Mouse (Mus musculus) neural tube, embryonic 13.5 days (tissue): ENCODE data around the gene Lsm6. TPM values are rescaled to one million over a fixed set of nuclear protein-coding genes. Genes with fewer than 3 reads are reported as not detected.

Experiments
- ATAC-seq: fragments of 200-750 bp; cut with Nextera tagmentation; 2 replicates; pipeline ENCODE4 v1.8.0; 2017; ENCODE audit warnings: low read depth, mild to moderate bottlenecking, moderate TSS enrichment, moderate library complexity
- H3K27ac ChIP-seq: fragments of 300-500 bp; sonication (generic); replicated peaks from 2 replicates; pipeline ENCODE4 v1.5.1; 2015; ENCODE audit warnings: moderate library complexity, mild to moderate bottlenecking, inconsistent platforms
- H3K27me3 ChIP-seq: fragments of 300-500 bp; sonication (generic); 2 replicates; pipeline ENCODE4 v1.6.1; 2015; ENCODE audit warnings: mild to moderate bottlenecking, inconsistent platforms
- H3K36me3 ChIP-seq: fragments of 300-500 bp; sonication (generic); 2 replicates; pipeline ENCODE4 v1.6.1; 2015; ENCODE audit warnings: mild to moderate bottlenecking, inconsistent platforms
- H3K4me1 ChIP-seq: fragments of 300-500 bp; sonication (generic); replicated peaks from 2 replicates; pipeline ENCODE4 v1.6.1; 2015; ENCODE audit warnings: inconsistent platforms
- H3K4me2 ChIP-seq: fragments of 300-500 bp; sonication (generic); 2 replicates; pipeline ENCODE4 v1.6.1; 2015; ENCODE audit warnings: inconsistent platforms, mild to moderate bottlenecking, moderate library complexity
- H3K4me3 ChIP-seq: fragments of 300-500 bp; sonication (generic); 2 replicates; pipeline ENCODE4 v1.5.1; 2015; ENCODE audit warnings: mild to moderate bottlenecking, inconsistent platforms
- H3K9ac ChIP-seq: fragments of 300-500 bp; sonication (generic); 2 replicates; pipeline ENCODE4 v1.6.1; 2015; ENCODE audit warnings: moderate library complexity, mild to moderate bottlenecking, inconsistent platforms
- H3K9me3 ChIP-seq: fragments of 300-500 bp; sonication (generic); 2 replicates; pipeline ENCODE4 v1.6.1; 2016; ENCODE audit warnings: inconsistent platforms
- WGBS: fragments of 180-500 bp; shearing (Covaris S2); methylation state at CpG from one replicate; pipeline ENCODE4 v1.1.7; 2015; 5-methylcytosine and 5-hydroxymethylcytosine counted together
- polyA plus RNA-seq: library from polyadenylated mRNA; unstranded; fragments of >200 nt; fragmentation: Nextera tagmentation; extraction: Ambion mirVana; gene quantifications from 2 replicates; pipeline ENCODE4 v1.2.1, GENCODE M21; 2015

Gene Lsm6
- polyA plus RNA-seq, 1 experiment from 2014 or later = 170 TPM

DNA sequence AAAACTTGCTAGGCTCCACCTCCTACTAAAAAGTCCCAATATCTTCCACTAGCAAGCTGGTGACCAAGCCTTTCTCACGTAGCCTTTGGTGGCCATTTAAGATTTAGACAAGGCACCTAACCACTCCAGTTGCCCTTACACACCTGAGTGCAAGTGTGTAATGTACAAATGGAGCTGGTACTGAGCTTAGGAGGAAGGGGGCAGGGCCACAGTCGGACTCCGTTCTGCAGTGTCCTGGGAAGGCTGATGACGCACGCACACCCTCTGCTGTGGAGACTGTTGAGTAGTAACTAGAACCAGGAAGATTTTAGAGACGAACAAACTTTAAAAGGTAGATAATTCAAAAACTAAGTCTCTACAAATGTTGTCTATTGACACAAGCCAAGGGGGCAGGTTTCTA, 19.7 kb downstream of the Lsm6 start:
- Histone ChIP-seq H3K27me3 (no peaks in the 10 kb centered on the region), H3K36me3 (peaks cover 43% of the 10 kb centered on the region), H3K4me2 (no peak overlapping the region), H3K4me1 (no peaks in the 10 kb centered on the region), H3K4me3 (no peak overlapping the region), H3K27ac (no peak overlapping the region), H3K9me3 (no peaks in the 10 kb centered on the region), H3K9ac (no peak overlapping the region)
- 96% methylated on average over 6 of the region's 6 CpGs for WGBS
- no peak for ATAC-seq

DNA sequence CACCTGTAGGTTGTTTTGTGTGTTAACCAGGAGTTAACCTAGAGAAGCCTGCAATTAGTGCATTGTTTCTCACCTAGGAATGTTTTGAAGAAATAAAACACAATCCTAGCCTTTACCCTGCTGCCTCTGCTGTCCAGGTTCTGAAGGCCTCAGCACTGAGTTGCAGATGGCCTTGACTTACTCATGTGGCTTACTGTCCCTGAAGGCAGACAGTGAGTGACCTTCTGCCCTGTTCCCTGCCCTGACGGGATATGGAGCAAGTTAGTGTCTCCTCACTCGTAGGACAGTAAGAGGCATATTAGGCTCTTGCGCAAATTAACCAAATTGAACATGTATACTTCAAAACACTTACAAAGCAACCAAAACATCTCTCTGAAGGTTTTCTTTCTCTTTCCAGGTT, 22.3 kb downstream of the Lsm6 start:
- 91% methylated on average over 3 of the region's 3 CpGs for WGBS
- ATAC-seq = no peak

GRCm38 (mm10) chr8:78797985-78798384, 23.0 kb downstream of the Lsm6 start:
- Histone ChIP-seq H3K27me3 (no peaks in the 10 kb centered on the region), H3K4me1 (no peaks in the 10 kb centered on the region), H3K27ac (no peak overlapping the region), H3K4me3 (no peak overlapping the region), H3K9me3 (peaks cover 5% of the 10 kb centered on the region; the same call in 1 of the 2 replicates), H3K36me3 (peaks cover 16% of the 10 kb centered on the region), H3K4me2 (no peak overlapping the region), H3K9ac (no peak overlapping the region)
- 85% methylated on average over 7 of the region's 7 CpGs for WGBS
- ATAC-seq = no peak

More for the DNA sequence above, 22.3 kb downstream of the Lsm6 start:
- Histone ChIP-seq H3K27ac (no peak overlapping the region), H3K9me3 (peaks cover 5% of the 10 kb centered on the region; the same call in 1 of the 2 replicates), H3K4me3 (no peak overlapping the region), H3K27me3 (no peaks in the 10 kb centered on the region), H3K4me2 (no peak overlapping the region), H3K4me1 (no peaks in the 10 kb centered on the region), H3K36me3 (peaks cover 23% of the 10 kb centered on the region), H3K9ac (no peak overlapping the region)

DNA sequence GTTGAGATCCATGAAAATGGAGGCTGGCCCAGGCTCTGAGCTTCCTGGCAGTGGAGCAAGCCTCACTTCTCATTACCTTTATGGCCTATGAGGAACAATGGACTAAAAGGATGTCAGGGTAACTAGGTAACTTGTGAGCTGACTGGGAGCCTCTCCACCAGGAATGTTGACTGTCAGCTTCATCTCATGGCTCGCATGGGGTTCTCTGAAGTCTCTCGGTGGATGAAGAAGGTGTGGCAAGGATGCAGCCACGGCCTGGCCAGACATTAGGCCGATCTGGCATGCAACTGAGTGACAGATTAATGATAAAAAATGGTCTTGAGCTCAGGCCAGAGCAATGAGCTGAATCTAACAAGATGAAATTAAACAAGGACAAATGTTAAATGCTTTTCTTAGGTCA, 27.7 kb downstream of the Lsm6 start:
- ATAC-seq = no peak
- Histone ChIP-seq H3K27ac (no peak overlapping the region), H3K36me3 (peaks cover 3% of the 10 kb centered on the region; the same call in 1 of the 2 replicates), H3K4me2 (no peak overlapping the region), H3K4me3 (no peak overlapping the region), H3K27me3 (no peaks in the 10 kb centered on the region), H3K4me1 (no peaks in the 10 kb centered on the region), H3K9me3 (peaks cover 5% of the 10 kb centered on the region; the same call in 1 of the 2 replicates), H3K9ac (no peak overlapping the region)
- 74% methylated on average over 4 of the region's 4 CpGs for WGBS

DNA sequence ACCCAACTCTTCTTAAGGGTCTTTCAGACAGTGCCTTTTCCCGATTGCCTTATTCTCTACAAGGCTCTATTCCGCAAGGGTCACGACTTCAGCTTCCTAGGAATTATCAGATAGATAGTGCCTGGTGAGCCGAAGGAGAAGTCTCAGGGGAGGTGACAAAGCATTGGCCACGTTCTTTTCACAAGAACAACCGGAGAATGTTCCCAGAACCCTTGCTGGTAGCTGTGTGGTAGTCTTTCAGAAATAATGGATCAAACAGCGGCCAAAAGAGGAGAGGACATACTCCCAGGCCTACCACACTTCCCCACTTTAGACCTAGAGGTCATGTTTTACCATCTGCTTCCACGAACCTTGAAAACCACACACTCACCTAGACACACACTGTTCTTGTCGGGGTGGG, 44.1 kb downstream of the Lsm6 start:
- no peak overlapping the region for H3K9ac ChIP-seq
- H3K27me3 ChIP-seq = no peaks in the 10 kb centered on the region
- no peak overlapping the region for H3K4me2 ChIP-seq
- H3K27ac ChIP-seq = no peak overlapping the region
- H3K36me3 ChIP-seq = no peaks in the 10 kb centered on the region
- WGBS = 91% methylated on average over 9 of the region's 9 CpGs
- no peak overlapping the region for H3K4me3 ChIP-seq
- no peak for ATAC-seq
- H3K4me1 ChIP-seq = no peaks in the 10 kb centered on the region
- H3K9me3 ChIP-seq = no peaks in the 10 kb centered on the region

DNA sequence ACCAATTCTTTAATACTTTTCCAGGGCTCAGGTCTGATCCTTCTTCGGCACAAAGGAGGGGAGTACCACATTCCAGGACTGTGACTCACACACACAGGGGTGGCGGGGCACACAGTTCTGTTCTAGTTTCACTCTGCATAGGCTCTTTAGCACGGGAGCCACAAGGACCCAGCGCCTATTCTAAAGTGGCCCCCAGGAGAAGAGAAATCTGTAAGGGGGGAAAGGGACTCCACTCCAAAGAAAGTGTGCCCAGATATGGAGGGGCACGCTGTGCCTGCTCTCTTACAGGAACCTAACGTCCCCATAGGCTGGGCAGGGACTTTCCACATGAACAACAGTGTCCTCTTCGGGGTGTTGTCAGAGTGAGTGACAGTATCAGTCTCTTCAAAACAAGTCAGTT, 49.7 kb downstream of the Lsm6 start:
- 81% methylated on average over 7 of the region's 7 CpGs for WGBS
- Histone ChIP-seq H3K4me1 (no peaks in the 10 kb centered on the region), H3K4me2 (no peak overlapping the region), H3K36me3 (no peaks in the 10 kb centered on the region), H3K9ac (no peak overlapping the region), H3K27ac (no peak overlapping the region), H3K4me3 (no peak overlapping the region), H3K27me3 (no peaks in the 10 kb centered on the region), H3K9me3 (no peaks in the 10 kb centered on the region)
- no peak for ATAC-seq

DNA sequence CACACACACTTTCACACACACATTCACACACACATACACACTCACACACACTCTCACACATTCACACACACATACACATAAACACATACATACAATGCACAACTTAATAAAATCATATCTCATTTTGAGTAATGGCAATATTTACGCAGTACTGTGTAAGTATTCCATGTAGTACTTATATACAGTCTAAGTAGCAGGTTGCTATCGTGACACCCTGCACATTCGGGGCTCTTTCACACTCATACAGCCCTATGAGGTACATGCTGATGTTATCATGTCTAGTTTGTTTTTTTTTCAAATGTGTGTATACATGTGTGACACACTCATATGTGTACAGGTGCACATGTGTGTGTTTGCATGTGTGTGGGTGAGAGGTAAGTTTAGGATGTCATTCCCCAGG, 50.4 kb downstream of the Lsm6 start:
- Histone ChIP-seq H3K36me3 (no peaks in the 10 kb centered on the region), H3K9me3 (no peaks in the 10 kb centered on the region), H3K9ac (no peak overlapping the region), H3K4me3 (no peak overlapping the region), H3K27ac (no peak overlapping the region), H3K27me3 (no peaks in the 10 kb centered on the region), H3K4me1 (no peaks in the 10 kb centered on the region), H3K4me2 (no peak overlapping the region)
- no peak for ATAC-seq
- WGBS = 95% methylated on average over 3 of the region's 3 CpGs

DNA sequence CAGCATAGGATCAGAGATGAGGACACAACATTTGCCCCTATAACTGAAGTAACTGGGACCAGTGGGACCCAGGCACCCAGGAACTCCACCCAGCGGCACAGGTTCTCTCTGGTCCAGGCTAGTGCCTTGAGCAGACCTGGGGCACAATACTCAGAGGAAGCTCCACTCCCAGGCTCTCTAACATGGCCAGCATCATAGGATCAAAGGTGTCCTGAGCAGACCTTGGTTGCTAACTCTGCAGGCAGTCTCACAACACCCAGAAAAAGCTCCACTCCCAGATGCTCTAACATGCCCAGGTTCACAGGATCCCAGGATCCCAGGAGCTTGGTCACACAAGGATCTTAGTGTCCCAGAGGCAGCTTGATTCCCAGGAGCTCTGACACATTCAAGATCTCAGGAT, 55.4 kb downstream of the Lsm6 start:
- Histone ChIP-seq H3K9me3 (no peaks in the 10 kb centered on the region), H3K4me3 (no peak overlapping the region), H3K27ac (no peak overlapping the region), H3K27me3 (no peaks in the 10 kb centered on the region), H3K36me3 (no peaks in the 10 kb centered on the region), H3K9ac (no peak overlapping the region), H3K4me1 (no peaks in the 10 kb centered on the region), H3K4me2 (no peak overlapping the region)
- 85% methylated on average over 1 of the region's 1 CpGs for WGBS
- no peak for ATAC-seq

- Histone ChIP-seq H3K4me3 (no peak overlapping the region), H3K9ac (no peak overlapping the region), H3K27me3 (no peaks in the 10 kb centered on the region), H3K9me3 (no peaks in the 10 kb centered on the region), H3K4me1 (no peaks in the 10 kb centered on the region), H3K36me3 (no peaks in the 10 kb centered on the region), H3K4me2 (no peak overlapping the region), H3K27ac (no peak overlapping the region)
- no peak for ATAC-seq
Measured at GRCm38 (mm10) chr8:78764976-78765375, 56.0 kb downstream of the Lsm6 start.

DNA sequence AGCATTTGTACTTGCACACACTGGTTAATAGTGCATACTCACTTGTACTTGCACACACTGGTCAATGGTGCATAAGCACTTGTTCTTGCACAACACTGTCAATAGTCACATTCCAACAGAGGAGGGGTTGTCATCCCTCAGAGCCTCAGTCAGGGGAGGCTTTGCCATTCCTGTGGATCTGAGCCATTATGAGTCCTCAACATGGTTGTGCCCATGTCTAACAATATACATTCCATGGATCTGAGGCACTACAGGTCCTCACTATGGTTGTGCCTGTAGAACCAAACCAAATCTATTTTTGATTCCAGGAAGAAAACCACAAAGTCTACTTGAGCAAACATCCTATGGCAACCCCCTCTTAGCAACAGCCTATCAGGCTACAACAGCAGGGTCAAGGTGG, 61.8 kb downstream of the Lsm6 start:
- ATAC-seq = no peak
- Histone ChIP-seq H3K9ac (no peak overlapping the region), H3K4me3 (no peak overlapping the region), H3K27me3 (no peaks in the 10 kb centered on the region), H3K9me3 (no peaks in the 10 kb centered on the region), H3K27ac (no peak overlapping the region), H3K36me3 (no peaks in the 10 kb centered on the region), H3K4me2 (no peak overlapping the region), H3K4me1 (no peaks in the 10 kb centered on the region)

GRCm38 (mm10) chr8:78754986-78755385, 66.0 kb downstream of the Lsm6 start:
- Histone ChIP-seq H3K36me3 (no peaks in the 10 kb centered on the region), H3K4me2 (no peak overlapping the region), H3K27me3 (no peaks in the 10 kb centered on the region), H3K27ac (no peak overlapping the region), H3K9ac (no peak overlapping the region), H3K4me3 (no peak overlapping the region), H3K9me3 (no peaks in the 10 kb centered on the region), H3K4me1 (no peaks in the 10 kb centered on the region)
- WGBS = 77% methylated on average over 4 of the region's 4 CpGs
- ATAC-seq = no peak
